Mouse (Mus musculus): ENCODE results near the gene Gm8104.
"Not testable (repeated sequence)": the region's sequence is repeated elsewhere in the genome, so short reads cannot be mapped to it uniquely, and the experiment has no call there.

The Gm8104 gene

GRCm38 (mm10) chr14:43100301-43100700, at the start of gene Gm8104:
Gm8104 (plus strand) TSS chr14:43100601.
- not testable (repeated sequence) for DNase-seq (ENCODE audit: low read depth)

GRCm38 (mm10) chr14:43058063-43058462, 42.3 kb upstream of the Gm8104 start:
- DNase-seq (ENCODE audit: low read depth) = not testable (repeated sequence)

GRCm38 (mm10) chr14:43060179-43060578, 40.2 kb upstream of the Gm8104 start:
- DNase-seq (ENCODE audit: low read depth) = not testable (repeated sequence)

GRCm38 (mm10) chr14:43076543-43076942, 23.9 kb upstream of the Gm8104 start, which contains the start of gene Gm8094:
Gm8094 (minus strand) TSS chr14:43076643.
- not testable (repeated sequence) for DNase-seq (ENCODE audit: low read depth)

GRCm38 (mm10) chr14:43084936-43085730, 15.3 kb upstream of the Gm8104 start:
- DNase-seq (ENCODE audit: low read depth) = not testable (repeated sequence)

- not testable (repeated sequence) for DNase-seq (ENCODE audit: low read depth)
Measured at GRCm38 (mm10) chr14:43089103-43089919, 11.1 kb upstream of the Gm8104 start.

- not testable (repeated sequence) for DNase-seq (ENCODE audit: low read depth)
Measured at GRCm38 (mm10) chr14:43119673-43120072, 19.3 kb downstream of the Gm8104 start.

- DNase-seq (ENCODE audit: low read depth) = not testable (repeated sequence)
Measured at GRCm38 (mm10) chr14:43126286-43126685, 25.9 kb downstream of the Gm8104 start.
